Mouse (Mus musculus) intestine, embryonic 15.5 days (tissue): ENCODE measurements around the gene Bcas1. TPM values are rescaled to one million over a fixed set of nuclear protein-coding genes. Genes with fewer than 3 reads are reported as not detected.
A peak's percentile ranks its signal among the peaks of the same experiment; 100 is the strongest.
"Not testable (repeated sequence)": the region's sequence is repeated elsewhere in the genome, so short reads cannot be mapped to it uniquely, and the experiment has no call there.

Source experiments
- ATAC-seq: fragments of 200-750 bp; cut with Nextera tagmentation; 2 replicates; pipeline ENCODE4 v1.8.0; 2017; ENCODE audit warnings: moderate TSS enrichment, moderate library complexity
- H3K27ac ChIP-seq: fragments of 300-500 bp; sonication (generic); 2 replicates; pipeline ENCODE4 v1.5.1; 2015; ENCODE audit warnings: mild to moderate bottlenecking, inconsistent platforms
- H3K27me3 ChIP-seq: fragments of 300-500 bp; sonication (generic); replicated peaks from 2 replicates; pipeline ENCODE4 v1.6.1; 2015; ENCODE audit warnings: inconsistent platforms
- H3K36me3 ChIP-seq: fragments of 300-500 bp; sonication (generic); 2 replicates; pipeline ENCODE4 v1.6.1; 2015; ENCODE audit warnings: inconsistent platforms
- H3K4me1 ChIP-seq: fragments of 300-500 bp; sonication (generic); replicated peaks from 2 replicates; pipeline ENCODE4 v1.6.1; 2015; ENCODE audit warnings: inconsistent platforms
- H3K4me2 ChIP-seq: fragments of 300-500 bp; sonication (generic); replicated peaks from 2 replicates; pipeline ENCODE4 v1.6.1; 2015; ENCODE audit warnings: mild to moderate bottlenecking, inconsistent platforms
- H3K4me3 ChIP-seq: fragments of 300-500 bp; sonication (generic); replicated peaks from 2 replicates; pipeline ENCODE4 v1.5.1; 2015; ENCODE audit warnings: inconsistent platforms
- H3K9ac ChIP-seq: fragments of 300-500 bp; sonication (generic); 2 replicates; pipeline ENCODE4 v1.6.1; 2015; ENCODE audit warnings: inconsistent platforms
- H3K9me3 ChIP-seq: fragments of 300-500 bp; sonication (generic); 2 replicates; pipeline ENCODE4 v1.6.1; 2016; ENCODE audit warnings: inconsistent platforms
- WGBS: fragments of 180-500 bp; shearing (Covaris S2); methylation state at CpG from one replicate; pipeline ENCODE4 v1.1.7; 2015; 5-methylcytosine and 5-hydroxymethylcytosine counted together
- polyA plus RNA-seq: library from polyadenylated mRNA; unstranded; fragments of >200 nt; fragmentation: Nextera tagmentation; extraction: Ambion mirVana; gene quantifications from 2 replicates; pipeline ENCODE4 v1.2.1, GENCODE M21; 2015

Bcas1 gene
- 6.0 and 7.0 TPM in 2 replicates for polyA plus RNA-seq

- no peak within 1 kb of the TSS for H3K4me3 ChIP-seq
- H3K36me3 ChIP-seq, result no peaks in the 10 kb centered on the region
- ATAC-seq, result peak; percentile 73
- H3K27ac ChIP-seq, result no peak within 1 kb of the TSS
- H3K27me3 ChIP-seq, result no peaks in the 10 kb centered on the region
- no peaks in the 10 kb centered on the region for H3K9me3 ChIP-seq
- no peak within 1 kb of the TSS for H3K9ac ChIP-seq
- WGBS, result 61% methylated on average over 8 of the region's 8 CpGs
- no peak within 1 kb of the TSS for H3K4me2 ChIP-seq
- H3K4me1 ChIP-seq, result no peaks in the 10 kb centered on the region
Measured at GRCm38 (mm10) chr2:170427704-170428103, at the start of gene Bcas1. Gene Bcas1 (minus strand): TSS chr2:170427845.

DNA sequence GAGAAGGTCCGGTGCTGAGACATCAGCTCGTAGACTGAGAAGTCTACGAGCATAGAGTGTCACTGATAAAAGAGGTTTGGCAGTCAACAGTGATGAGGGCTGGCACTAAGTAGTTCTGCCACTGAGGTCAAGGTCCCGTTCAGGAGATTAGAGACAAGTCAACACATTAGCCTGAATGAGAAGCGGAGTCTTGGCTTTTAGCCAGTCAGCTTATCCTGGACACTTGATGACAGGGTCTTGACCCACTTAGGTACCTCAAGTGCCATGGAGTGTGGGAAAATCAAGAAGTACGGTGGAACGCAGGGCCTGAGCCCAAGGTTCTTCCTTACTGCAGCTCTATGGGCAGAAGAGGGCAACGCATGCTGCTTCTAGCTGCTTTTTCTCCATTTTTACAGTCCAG, 49.0 kb upstream of the Bcas1 start:
- Histone ChIP-seq H3K36me3 (no peaks in the 10 kb centered on the region), H3K4me1 (no peaks in the 10 kb centered on the region), H3K4me3 (no peak overlapping the region), H3K4me2 (no peak overlapping the region), H3K27me3 (no peaks in the 10 kb centered on the region), H3K27ac (no peak overlapping the region), H3K9me3 (no peaks in the 10 kb centered on the region), H3K9ac (no peak overlapping the region)
- no peak for ATAC-seq
- WGBS, result 77% methylated on average over 8 of the region's 8 CpGs

DNA sequence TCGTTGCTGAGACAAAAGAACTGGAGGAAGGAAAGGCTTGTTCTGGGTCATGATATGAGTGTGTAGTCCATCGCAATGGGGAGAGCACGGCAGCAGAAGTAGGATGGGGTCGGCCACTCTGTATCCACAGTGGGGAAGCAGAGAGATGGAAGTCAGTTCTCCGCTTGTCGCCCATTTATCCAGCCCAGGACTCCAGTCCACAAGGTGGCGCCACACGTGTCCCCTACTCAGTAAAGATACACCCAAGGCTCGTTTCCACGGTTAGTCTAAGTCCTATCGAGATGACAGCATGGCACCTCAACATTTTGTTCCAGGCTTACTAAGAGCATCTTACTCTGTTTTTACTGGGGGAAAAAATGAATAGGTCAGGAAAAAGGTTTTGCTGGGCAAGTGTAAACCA, 48.6 kb upstream of the Bcas1 start:
- no peaks in the 10 kb centered on the region for H3K36me3 ChIP-seq
- H3K4me3 ChIP-seq, result no peak overlapping the region
- H3K4me2 ChIP-seq, result no peak overlapping the region
- no peaks in the 10 kb centered on the region for H3K27me3 ChIP-seq
- H3K9me3 ChIP-seq, result no peaks in the 10 kb centered on the region
- WGBS, result 81% methylated on average over 11 of the region's 11 CpGs
- ATAC-seq, result no peak
- no peak overlapping the region for H3K9ac ChIP-seq
- H3K27ac ChIP-seq, result no peak overlapping the region
- H3K4me1 ChIP-seq, result no peaks in the 10 kb centered on the region

- H3K27me3 ChIP-seq, result no peaks in the 10 kb centered on the region
- ATAC-seq, result no peak
- H3K4me1 ChIP-seq, result no peaks in the 10 kb centered on the region
- no peak overlapping the region for H3K4me2 ChIP-seq
- no peak overlapping the region for H3K9ac ChIP-seq
- WGBS, result 87% methylated on average over 3 of the region's 3 CpGs
- H3K9me3 ChIP-seq, result no peaks in the 10 kb centered on the region
- no peak overlapping the region for H3K27ac ChIP-seq
- no peaks in the 10 kb centered on the region for H3K36me3 ChIP-seq
- H3K4me3 ChIP-seq, result no peak overlapping the region
Measured at GRCm38 (mm10) chr2:170475164-170475563, 47.5 kb upstream of the Bcas1 start.

DNA sequence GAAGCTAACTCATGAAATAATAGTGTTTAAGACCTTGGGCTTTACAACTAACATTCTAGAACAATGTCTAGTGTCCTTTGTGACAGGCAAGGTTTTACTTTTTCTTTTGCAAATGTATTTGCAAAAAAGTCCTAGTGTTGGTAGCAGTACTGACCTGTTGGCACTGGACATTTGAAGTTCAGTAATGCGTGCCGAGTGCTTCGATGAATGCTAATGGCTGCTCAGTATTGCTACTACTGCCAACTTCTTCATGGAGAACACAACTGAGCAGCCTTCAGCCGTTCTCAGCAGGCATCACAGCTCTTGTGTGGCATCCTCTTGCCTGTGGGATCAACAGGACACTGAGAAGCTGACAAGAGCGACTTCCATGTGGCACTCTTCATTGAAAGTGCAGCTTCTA, 46.5 kb upstream of the Bcas1 start:
- Histone ChIP-seq H3K27ac (no peak overlapping the region), H3K9me3 (no peaks in the 10 kb centered on the region), H3K9ac (no peak overlapping the region), H3K4me3 (no peak overlapping the region), H3K27me3 (no peaks in the 10 kb centered on the region), H3K4me2 (no peak overlapping the region), H3K4me1 (no peaks in the 10 kb centered on the region), H3K36me3 (no peaks in the 10 kb centered on the region)
- 91% methylated on average over 5 of the region's 5 CpGs for WGBS
- no peak for ATAC-seq

- H3K9me3 ChIP-seq, result no peaks in the 10 kb centered on the region
- ATAC-seq, result no peak
- H3K4me2 ChIP-seq, result no peak overlapping the region
- no peak overlapping the region for H3K27ac ChIP-seq
- H3K36me3 ChIP-seq, result no peaks in the 10 kb centered on the region
- no peak overlapping the region for H3K4me3 ChIP-seq
- WGBS, result 73% methylated on average over 5 of the region's 5 CpGs
- H3K4me1 ChIP-seq, result no peaks in the 10 kb centered on the region
- no peak overlapping the region for H3K9ac ChIP-seq
- no peaks in the 10 kb centered on the region for H3K27me3 ChIP-seq
Measured at GRCm38 (mm10) chr2:170470591-170470990, 42.9 kb upstream of the Bcas1 start.

DNA sequence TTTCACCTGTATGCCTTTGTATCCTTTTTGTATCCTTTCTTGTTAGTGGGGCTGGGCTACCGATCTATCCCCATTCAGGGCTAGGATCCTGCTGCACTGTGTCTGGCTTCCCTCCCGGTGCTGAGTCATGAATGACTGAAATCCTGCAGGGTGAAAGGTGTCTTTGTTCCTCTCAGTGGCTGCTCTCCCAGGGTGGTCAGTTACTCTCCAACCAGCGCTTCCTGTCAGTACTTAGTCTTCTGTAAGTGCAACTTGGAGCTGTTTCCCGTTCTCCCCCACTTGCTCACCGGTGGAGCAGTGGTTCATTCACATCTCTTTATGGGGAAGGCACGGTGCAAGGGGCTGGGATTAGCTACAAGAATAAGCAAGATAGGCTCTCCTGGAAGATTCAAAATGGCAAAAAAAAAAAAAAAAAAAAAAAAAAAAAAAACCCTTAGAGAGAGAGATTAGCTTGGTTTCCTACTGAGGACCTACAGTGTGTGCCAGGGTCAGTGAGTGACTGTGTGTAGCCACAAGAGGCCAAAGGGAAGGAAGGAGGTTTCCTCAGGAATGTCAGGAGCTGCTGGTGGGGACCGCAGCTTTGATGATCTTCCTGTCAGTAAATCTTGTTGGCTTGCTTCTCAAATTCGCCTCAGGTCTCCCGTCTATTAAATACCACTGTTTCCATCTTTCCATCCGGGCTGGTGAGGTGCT, 42.1 kb upstream of the Bcas1 start:
- H3K4me1 ChIP-seq, result no peaks in the 10 kb centered on the region
- 0 out of 2 replicates have a peak overlapping the region, but pooled peaks have one; percentile 3 for H3K4me2 ChIP-seq
- no peaks in the 10 kb centered on the region for H3K27me3 ChIP-seq
- no peak overlapping the region for H3K27ac ChIP-seq
- no peaks in the 10 kb centered on the region for H3K36me3 ChIP-seq
- no peaks in the 10 kb centered on the region for H3K9me3 ChIP-seq
- 14% methylated on average over 10 of the region's 10 CpGs for WGBS
- no peak overlapping the region for H3K4me3 ChIP-seq
- ATAC-seq, result peak; percentile 45; the same call in 1 of the 2 replicates
- H3K9ac ChIP-seq, result no peak overlapping the region

- no peaks in the 10 kb centered on the region for H3K36me3 ChIP-seq
- ATAC-seq, result no peak
- H3K4me3 ChIP-seq, result no peak overlapping the region
- no peaks in the 10 kb centered on the region for H3K27me3 ChIP-seq
- no peak overlapping the region for H3K4me2 ChIP-seq
- H3K9ac ChIP-seq, result no peak overlapping the region
- H3K4me1 ChIP-seq, result no peaks in the 10 kb centered on the region
- H3K27ac ChIP-seq, result no peak overlapping the region
- no peaks in the 10 kb centered on the region for H3K9me3 ChIP-seq
Measured at GRCm38 (mm10) chr2:170468009-170468408, 40.4 kb upstream of the Bcas1 start.

GRCm38 (mm10) chr2:170464817-170465216, 37.2 kb upstream of the Bcas1 start:
- WGBS, result 55% methylated on average over 4 of the region's 4 CpGs
- Histone ChIP-seq H3K27ac (no peak overlapping the region), H3K9me3 (no peaks in the 10 kb centered on the region), H3K4me3 (no peak overlapping the region), H3K36me3 (no peaks in the 10 kb centered on the region), H3K4me1 (0 out of 2 replicates have a peak, but pooled peaks cover 7% of the 10 kb centered on the region), H3K9ac (no peak overlapping the region), H3K27me3 (no peaks in the 10 kb centered on the region), H3K4me2 (no peak overlapping the region)
- no peak for ATAC-seq

DNA sequence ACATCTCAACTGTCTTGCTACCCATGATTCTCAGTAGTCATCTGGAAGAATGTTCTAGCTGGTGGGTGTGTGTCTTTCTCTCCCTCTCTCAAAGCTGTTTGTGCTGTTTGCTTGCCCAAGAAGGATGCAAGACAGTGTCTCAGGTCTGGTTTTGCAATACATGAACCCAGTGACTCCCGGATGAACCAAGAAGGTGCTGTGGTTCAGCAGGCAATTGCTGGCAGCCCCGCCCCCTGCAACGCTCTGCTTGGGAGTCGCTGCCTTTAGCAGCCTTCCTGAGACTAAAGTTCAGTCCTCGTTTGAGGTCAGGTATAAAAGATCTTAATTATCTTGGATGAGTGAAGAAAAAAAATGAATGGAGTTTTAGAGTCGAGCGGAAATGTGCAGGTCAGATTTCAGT, 34.0 kb upstream of the Bcas1 start:
- Histone ChIP-seq H3K9ac (no peak overlapping the region), H3K4me1 (0 out of 2 replicates have a peak, but pooled peaks cover 10% of the 10 kb centered on the region), H3K27ac (no peak overlapping the region), H3K36me3 (no peaks in the 10 kb centered on the region), H3K4me2 (no peak overlapping the region), H3K27me3 (no peaks in the 10 kb centered on the region), H3K9me3 (no peaks in the 10 kb centered on the region), H3K4me3 (no peak overlapping the region)
- ATAC-seq, result peak; percentile 61; the same call in 1 of the 2 replicates
- WGBS, result 51% methylated on average over 7 of the region's 7 CpGs

DNA sequence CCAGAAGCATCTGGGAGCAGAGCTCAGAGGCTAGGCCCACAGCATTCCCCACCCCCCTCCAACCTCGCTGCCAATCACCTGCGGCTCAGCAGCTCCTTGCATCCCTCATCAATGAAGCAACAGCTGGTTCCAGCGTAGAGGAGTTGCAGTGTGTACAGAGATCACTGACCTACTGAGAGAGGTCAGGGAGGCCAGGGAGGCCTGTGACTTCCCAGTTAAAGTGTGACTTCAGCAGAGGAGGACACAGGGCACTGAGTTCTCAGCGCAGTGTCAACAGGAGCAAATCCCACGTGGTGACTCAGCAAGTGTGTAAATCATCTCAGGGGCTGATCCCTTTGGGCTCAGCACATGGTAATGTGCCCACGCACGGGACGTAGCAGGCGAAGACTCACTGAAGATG, 32.2 kb upstream of the Bcas1 start:
- Histone ChIP-seq H3K9me3 (no peaks in the 10 kb centered on the region), H3K9ac (no peak overlapping the region), H3K4me1 (0 out of 2 replicates have a peak, but pooled peaks cover 10% of the 10 kb centered on the region), H3K27me3 (no peaks in the 10 kb centered on the region), H3K4me2 (no peak overlapping the region), H3K27ac (no peak overlapping the region), H3K4me3 (no peak overlapping the region), H3K36me3 (no peaks in the 10 kb centered on the region)
- peak; percentile 56 for ATAC-seq
- 33% methylated on average over 9 of the region's 9 CpGs for WGBS

- WGBS, result 63% methylated on average over 10 of the region's 10 CpGs
- H3K36me3 ChIP-seq, result no peaks in the 10 kb centered on the region
- H3K4me1 ChIP-seq, result 0 out of 2 replicates have a peak, but pooled peaks cover 10% of the 10 kb centered on the region
- H3K27ac ChIP-seq, result no peak overlapping the region
- ATAC-seq, result peak; percentile 49; the same call in 1 of the 2 replicates
- H3K9ac ChIP-seq, result no peak overlapping the region
- no peak overlapping the region for H3K4me3 ChIP-seq
- no peak overlapping the region for H3K4me2 ChIP-seq
- no peaks in the 10 kb centered on the region for H3K9me3 ChIP-seq
- H3K27me3 ChIP-seq, result no peaks in the 10 kb centered on the region
Measured at GRCm38 (mm10) chr2:170459183-170459582, 31.5 kb upstream of the Bcas1 start.

- not testable (repeated sequence) for H3K4me3 ChIP-seq, H3K27me3 ChIP-seq, H3K4me1 ChIP-seq, H3K9ac ChIP-seq, H3K27ac ChIP-seq, H3K9me3 ChIP-seq, H3K4me2 ChIP-seq, H3K36me3 ChIP-seq
- ATAC-seq, result peak; percentile 74; the same call in 1 of the 2 replicates
- 48% methylated on average over 3 of the region's 4 CpGs for WGBS
Measured at GRCm38 (mm10) chr2:170453809-170454208, 26.2 kb upstream of the Bcas1 start.
